Mouse (Mus musculus) G1E (cell line): ENCODE data around the gene Scamp4.
A peak's percentile ranks its signal among the peaks of the same experiment; 100 is the strongest.

ENCODE experiments used
- CTCF ChIP-seq: IDR thresholded peaks from 2 replicates; pipeline ENCODE4 v1.5.1; 2012; ENCODE audit warnings: low read depth, low read length, inconsistent platforms, mixed read lengths
- GATA1 ChIP-seq: IDR thresholded peaks from 2 replicates; pipeline ENCODE4 v1.6.1; 2012; ENCODE audit warnings: borderline replicate concordance, low read length, inconsistent platforms, mixed read lengths
- GATA2 ChIP-seq: IDR thresholded peaks from 2 replicates; pipeline ENCODE4 v1.6.1; 2012; ENCODE audit warnings: low read depth, low read length, inconsistent platforms, borderline replicate concordance
- TAL1 ChIP-seq: conservative IDR thresholded peaks from 2 replicates; pipeline ENCODE4 v1.6.1; 2012; ENCODE audit warnings: low read depth, low read length, inconsistent platforms, mixed read lengths

- TF ChIP-seq CTCF (peak; percentile 98), TAL1 (no peak), GATA2 (no peak), GATA1 (no peak)
Measured at GRCm38 (mm10) chr10:80611024-80611423, 8.4 kb downstream of the Scamp4 start.
